Mouse (Mus musculus) urinary bladder, postnatal 25 days (tissue): ENCODE data around the gene Nup214.

Experiments used
- DNase-seq: peaks from one replicate; pipeline ENCODE4 v3.0.0; 2022; ENCODE audit warnings: low spot score

Gene Nup214

DNA sequence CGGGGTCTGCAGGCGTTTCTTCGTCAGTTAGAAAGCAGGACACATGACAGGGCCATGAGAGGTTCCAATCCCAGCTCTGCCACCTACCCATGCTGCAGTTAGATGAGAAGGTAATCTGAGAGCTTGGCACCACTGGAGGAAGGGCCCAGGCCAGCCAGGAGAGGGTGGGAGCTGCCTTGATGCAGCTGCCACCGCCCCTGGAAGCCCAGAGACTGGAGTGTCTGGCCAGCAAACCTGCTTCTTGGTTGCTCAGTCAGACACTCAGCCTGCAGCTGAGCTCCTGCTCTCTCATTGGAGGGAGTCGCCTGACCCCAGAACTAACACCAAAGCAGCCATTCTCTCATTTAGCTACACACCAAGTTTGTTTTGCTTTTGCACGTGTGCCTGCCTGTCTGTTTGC is 71.1 kb downstream of the Nup214 start:
- no peak for DNase-seq

- DNase-seq = no peak
Measured at GRCm38 (mm10) chr2:32046009-32046408, 71.8 kb downstream of the Nup214 start.

DNA sequence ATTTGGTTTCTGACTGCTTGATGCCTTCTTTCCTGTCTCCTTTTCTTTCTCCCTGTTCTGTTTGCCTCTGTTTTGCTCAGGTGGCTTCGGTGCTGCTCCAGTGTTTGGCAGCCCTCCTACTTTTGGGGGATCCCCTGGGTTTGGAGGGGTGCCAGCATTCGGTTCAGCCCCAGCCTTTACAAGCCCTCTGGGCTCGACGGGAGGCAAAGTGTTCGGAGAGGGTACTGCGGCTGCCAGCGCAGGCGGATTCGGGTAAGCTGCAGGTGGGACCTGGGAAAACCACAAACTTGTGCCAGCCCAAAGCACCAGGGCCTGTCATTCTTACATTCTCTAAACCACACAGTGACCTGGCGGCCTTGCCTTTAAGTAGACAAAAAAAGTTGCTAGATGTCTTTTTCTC is 73.1 kb downstream of the Nup214 start:
- DNase-seq = no peak

GRCm38 (mm10) chr2:32051791-32052190 is 77.6 kb downstream of the Nup214 start:
- DNase-seq = no peak

DNA sequence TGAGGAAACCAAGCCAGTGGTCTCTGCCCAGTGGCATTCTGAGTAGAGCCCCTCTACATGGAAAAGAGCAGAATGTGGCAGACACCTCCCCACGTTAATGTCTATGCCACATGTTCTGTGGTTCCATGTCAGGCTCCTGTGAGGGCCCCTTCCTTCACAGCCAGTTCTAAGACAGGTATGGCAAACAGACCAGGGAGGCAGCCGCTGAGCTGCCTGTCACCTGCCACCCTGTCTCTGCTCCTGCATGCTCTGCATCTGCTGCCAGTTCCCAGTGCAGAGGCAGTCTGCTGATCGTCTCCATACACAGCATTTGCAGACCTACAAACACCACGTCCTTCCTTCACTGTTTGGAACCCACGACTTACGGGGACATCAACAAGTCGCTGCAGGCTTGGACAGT is 78.2 kb downstream of the Nup214 start:
- DNase-seq = no peak

- DNase-seq = no peak
Measured at GRCm38 (mm10) chr2:32055357-32055965, 81.2 kb downstream of the Nup214 start.

- no peak for DNase-seq
Measured at GRCm38 (mm10) chr2:32056524-32056923, 82.3 kb downstream of the Nup214 start.

- no peak for DNase-seq
Measured at GRCm38 (mm10) chr2:32057360-32057759, 83.1 kb downstream of the Nup214 start.

DNA sequence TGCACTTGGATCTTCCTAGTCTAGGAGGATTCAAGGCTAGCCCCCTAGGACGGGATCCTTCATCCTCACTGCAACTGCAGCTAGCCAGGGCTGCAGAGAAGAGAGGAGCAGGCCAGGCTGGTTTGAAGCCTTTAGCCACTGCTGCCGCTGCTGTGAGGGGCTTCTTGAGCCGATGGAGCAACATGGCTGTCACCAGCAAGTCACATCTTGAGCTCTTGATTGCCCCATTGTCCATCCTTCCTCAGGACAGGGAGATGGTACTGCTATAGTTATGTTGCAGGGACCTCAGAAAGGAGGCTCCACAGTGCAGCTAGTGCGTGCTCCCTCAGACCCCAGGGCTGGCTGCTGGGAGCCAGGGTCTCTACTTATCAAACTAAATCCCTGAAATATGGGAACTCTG is 83.6 kb downstream of the Nup214 start:
- DNase-seq = no peak

DNA sequence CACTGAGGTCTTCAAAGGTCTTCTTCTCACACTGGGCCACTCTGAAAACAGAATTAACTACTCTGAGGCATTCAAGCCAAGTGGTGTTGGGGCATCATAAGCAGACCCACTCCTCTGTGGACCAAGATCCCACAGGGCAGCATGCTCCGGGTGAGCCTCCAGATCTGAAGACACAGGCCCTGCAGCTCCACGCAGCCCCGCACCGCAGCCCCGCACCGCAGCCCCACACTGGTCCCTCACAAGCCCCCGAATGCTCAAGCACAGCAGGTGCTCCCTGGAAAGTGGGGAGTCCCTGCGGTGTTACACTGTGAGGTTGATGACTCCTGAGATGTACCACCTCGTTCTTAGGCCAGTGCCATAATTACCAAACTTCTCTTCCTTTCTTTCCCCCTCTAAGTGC is 84.0 kb downstream of the Nup214 start:
- DNase-seq = no peak

GRCm38 (mm10) chr2:32058716-32059115 is 84.5 kb downstream of the Nup214 start:
- no peak for DNase-seq

- DNase-seq = no peak
Measured at GRCm38 (mm10) chr2:32059613-32060012, 85.4 kb downstream of the Nup214 start.

DNA sequence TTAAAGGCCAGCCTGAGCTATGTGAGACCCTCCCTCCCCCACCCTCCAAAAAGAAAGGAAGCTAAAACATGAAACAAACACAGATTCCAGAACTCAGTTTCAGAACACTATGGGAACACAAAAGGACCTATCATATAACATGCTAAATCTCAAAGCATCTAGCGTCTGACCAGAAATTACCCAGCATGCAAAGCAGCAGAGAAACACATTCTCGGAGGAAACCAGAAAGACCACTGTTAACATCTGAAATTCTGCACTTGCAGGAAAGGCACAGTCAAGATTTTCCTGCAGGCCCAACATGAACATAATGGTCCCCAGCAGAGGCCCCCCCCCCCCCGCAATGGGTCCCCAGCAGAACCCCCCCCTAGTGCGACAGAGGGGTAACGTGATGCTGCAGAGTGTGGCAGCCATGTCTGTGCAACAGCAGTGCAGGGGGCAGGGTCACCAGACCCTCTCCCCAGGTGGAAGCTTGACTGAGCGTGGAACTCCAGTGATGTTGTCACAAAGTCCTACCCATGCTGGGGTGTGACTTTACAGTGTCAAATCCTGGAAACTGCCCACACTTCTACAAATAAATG is 86.1 kb downstream of the Nup214 start:
- no peak for DNase-seq

GRCm38 (mm10) chr2:32061189-32061588 is 87.0 kb downstream of the Nup214 start:
- no peak for DNase-seq

GRCm38 (mm10) chr2:32061722-32062505 is 87.7 kb downstream of the Nup214 start:
- no peak for DNase-seq

GRCm38 (mm10) chr2:32062626-32063410 is 88.6 kb downstream of the Nup214 start:
- DNase-seq = no peak

GRCm38 (mm10) chr2:32063451-32064151 is 89.4 kb downstream of the Nup214 start:
- no peak for DNase-seq

- no peak for DNase-seq
Measured at GRCm38 (mm10) chr2:32064913-32065312, 90.7 kb downstream of the Nup214 start.

DNA sequence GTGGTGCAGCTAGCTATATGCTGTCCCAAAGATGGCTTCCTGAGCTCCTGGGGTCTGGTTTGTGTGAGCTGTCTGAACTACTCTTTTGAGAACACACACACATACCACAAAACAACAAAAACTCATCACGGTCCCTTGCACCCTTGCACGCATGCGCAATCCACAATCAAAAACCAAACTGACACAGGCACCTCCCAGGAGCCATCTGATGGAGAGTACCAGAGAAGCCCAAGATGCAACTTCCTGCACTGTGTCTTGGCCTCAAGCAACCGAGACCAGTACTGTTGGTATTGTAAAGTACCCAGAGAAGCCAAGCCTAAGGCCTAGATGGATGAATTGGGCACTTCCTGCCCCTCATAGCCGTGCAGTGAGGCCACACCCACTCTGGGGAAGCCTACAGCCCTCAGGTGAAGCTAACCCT is 91.1 kb downstream of the Nup214 start:
- no peak for DNase-seq

GRCm38 (mm10) chr2:32066005-32066404 is 91.8 kb downstream of the Nup214 start:
- no peak for DNase-seq

DNA sequence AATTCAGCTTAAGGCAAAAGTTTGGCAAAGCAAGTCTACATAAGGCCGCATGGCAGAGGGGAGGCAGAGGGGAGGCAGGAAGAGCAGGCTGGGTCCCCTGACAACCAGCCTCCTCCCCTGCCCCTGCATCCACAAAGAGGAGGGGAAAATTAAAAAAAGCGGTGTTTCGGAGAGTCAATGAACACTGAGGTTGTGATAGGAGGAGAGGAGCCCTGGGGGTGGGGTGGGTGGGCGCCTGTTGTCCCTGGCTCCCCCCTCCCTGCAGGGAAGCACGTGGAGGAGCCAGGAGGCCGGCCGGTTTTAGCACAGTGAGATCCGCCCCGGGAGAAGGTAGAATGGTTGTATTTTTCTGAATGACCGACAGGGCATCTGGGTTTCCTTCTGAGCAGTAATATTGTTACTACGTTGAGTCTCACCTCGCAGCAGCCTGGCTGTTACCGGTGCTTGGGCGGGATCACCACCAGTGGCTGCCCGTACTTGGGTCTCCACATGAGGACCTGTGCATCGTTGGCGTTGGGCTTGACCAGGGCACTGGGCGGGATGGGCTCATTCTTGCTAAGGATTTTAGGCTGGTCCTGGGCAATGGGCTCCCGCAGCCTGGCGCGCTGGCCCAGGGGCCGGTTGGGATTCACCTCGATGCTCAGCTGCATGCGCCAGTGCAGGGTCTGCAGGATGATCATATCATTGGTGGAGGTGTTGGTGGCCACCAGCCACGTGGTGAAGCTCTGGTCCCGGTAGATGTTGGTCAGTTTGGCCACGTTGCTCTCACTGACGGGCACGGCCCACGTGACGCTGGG is 94.8 kb downstream of the Nup214 start:
- no peak for DNase-seq
